Mouse (Mus musculus) hindbrain, embryonic 15.5 days (tissue): ENCODE results near the gene Mfsd5. TPM values are rescaled to one million over a fixed set of nuclear protein-coding genes. Genes with fewer than 3 reads are reported as not detected.

Experiments used
- ATAC-seq: fragments of 200-750 bp; cut with Nextera tagmentation; 2 replicates; pipeline ENCODE4 v1.8.0; 2017; ENCODE audit warnings: low read depth, moderate number of reproducible peaks, moderate TSS enrichment; ENCODE audit not compliant: low FRiP score
- H3K27ac ChIP-seq: fragments of 300-500 bp; sonication (generic); replicated peaks from 2 replicates; pipeline ENCODE4 v1.5.1; 2015; ENCODE audit warnings: mild to moderate bottlenecking, inconsistent platforms
- H3K27me3 ChIP-seq: fragments of 300-500 bp; sonication (generic); 2 replicates; pipeline ENCODE4 v1.6.1; 2015; ENCODE audit warnings: control low read depth, inconsistent platforms
- H3K36me3 ChIP-seq: fragments of 300-500 bp; sonication (generic); 2 replicates; pipeline ENCODE4 v1.6.1; 2015; ENCODE audit warnings: control low read depth, inconsistent platforms
- H3K4me1 ChIP-seq: fragments of 300-500 bp; sonication (generic); replicated peaks from 2 replicates; pipeline ENCODE4 v1.6.1; 2015; ENCODE audit warnings: control low read depth, inconsistent platforms
- H3K4me2 ChIP-seq: fragments of 300-500 bp; sonication (generic); 2 replicates; pipeline ENCODE4 v1.6.1; 2015; ENCODE audit warnings: moderate library complexity, mild to moderate bottlenecking, inconsistent platforms
- H3K4me3 ChIP-seq: fragments of 300-500 bp; sonication (generic); 2 replicates; pipeline ENCODE4 v1.5.1; 2015; ENCODE audit warnings: mild to moderate bottlenecking, inconsistent platforms
- H3K9ac ChIP-seq: fragments of 300-500 bp; sonication (generic); 2 replicates; pipeline ENCODE4 v1.6.1; 2015; ENCODE audit warnings: inconsistent platforms
- H3K9me3 ChIP-seq: fragments of 300-500 bp; sonication (generic); 2 replicates; pipeline ENCODE4 v1.6.1; 2016; ENCODE audit warnings: control low read depth, inconsistent platforms
- WGBS: fragments of 180-500 bp; shearing (Covaris S2); methylation state at CpG from one replicate; pipeline ENCODE4 v1.1.7; 2015; 5-methylcytosine and 5-hydroxymethylcytosine counted together
- polyA plus RNA-seq: library from polyadenylated mRNA; unstranded; fragments of >200 nt; fragmentation: Nextera tagmentation; extraction: Ambion mirVana; gene quantifications from 2 replicates; pipeline ENCODE4 v1.2.1, GENCODE M21; 2015

The Mfsd5 gene
- polyA plus RNA-seq, 1 experiment from 2014 or later, result 63.5 TPM

GRCm38 (mm10) chr15:102250521-102250920 is 28.7 kb upstream of the Mfsd5 start:
- no peak overlapping the region for H3K9ac ChIP-seq
- no peak overlapping the region for H3K4me2 ChIP-seq
- peaks cover 42% of the 10 kb centered on the region for H3K27me3 ChIP-seq
- no peaks in the 10 kb centered on the region for H3K9me3 ChIP-seq
- H3K4me3 ChIP-seq, result no peak overlapping the region
- H3K27ac ChIP-seq, result no peak overlapping the region
- no peaks in the 10 kb centered on the region for H3K36me3 ChIP-seq
- 55% methylated on average over 5 of the region's 5 CpGs for WGBS
- H3K4me1 ChIP-seq, result peaks cover 27% of the 10 kb centered on the region
- ATAC-seq, result no peak

GRCm38 (mm10) chr15:102255547-102256255 is 23.6 kb upstream of the Mfsd5 start:
- no peak overlapping the region for H3K4me2 ChIP-seq
- H3K9me3 ChIP-seq, result no peaks in the 10 kb centered on the region
- WGBS, result 49% methylated on average over 14 of the region's 14 CpGs
- no peak for ATAC-seq
- no peak overlapping the region for H3K4me3 ChIP-seq
- H3K4me1 ChIP-seq, result peaks cover 23% of the 10 kb centered on the region
- peaks cover 45% of the 10 kb centered on the region for H3K27me3 ChIP-seq
- no peaks in the 10 kb centered on the region for H3K36me3 ChIP-seq
- no peak overlapping the region for H3K9ac ChIP-seq
- no peak overlapping the region for H3K27ac ChIP-seq

GRCm38 (mm10) chr15:102256431-102257201 is 22.6 kb upstream of the Mfsd5 start:
- ATAC-seq, result no peak
- H3K9ac ChIP-seq, result peak overlapping the region; percentile 51
- H3K4me3 ChIP-seq, result peak overlapping the region; percentile 53
- H3K9me3 ChIP-seq, result no peaks in the 10 kb centered on the region
- peaks cover 23% of the 10 kb centered on the region for H3K4me1 ChIP-seq
- H3K36me3 ChIP-seq, result no peaks in the 10 kb centered on the region
- H3K27ac ChIP-seq, result no peak overlapping the region
- H3K27me3 ChIP-seq, result peaks cover 45% of the 10 kb centered on the region
- H3K4me2 ChIP-seq, result peak overlapping the region; percentile 93
- 7% methylated on average over 22 of the region's 22 CpGs for WGBS

- peak within 1 kb of the TSS; percentile 53 for H3K4me3 ChIP-seq
- 0 out of 2 replicates have a peak within 1 kb of the TSS, but pooled peaks have one; percentile 10 for H3K27ac ChIP-seq
- H3K9me3 ChIP-seq, result no peaks in the 10 kb centered on the region
- peaks cover 23% of the 10 kb centered on the region for H3K4me1 ChIP-seq
- H3K4me2 ChIP-seq, result peak within 1 kb of the TSS; percentile 93
- peak within 1 kb of the TSS; percentile 51 for H3K9ac ChIP-seq
- 1% methylated on average over 36 of the region's 46 CpGs for WGBS
- ATAC-seq, result peak; percentile 44; the same call in 1 of the 2 replicates
- peaks cover 41% of the 10 kb centered on the region for H3K27me3 ChIP-seq
- no peaks in the 10 kb centered on the region for H3K36me3 ChIP-seq
Measured at GRCm38 (mm10) chr15:102257202-102258075, 21.8 kb upstream of the Mfsd5 start, which contains the start of gene Rarg. Gene Rarg, minus strand, starts transcription at chr15:102257517.

- H3K4me1 ChIP-seq, result peaks cover 23% of the 10 kb centered on the region
- no peak for ATAC-seq
- peak overlapping the region; percentile 53 for H3K4me3 ChIP-seq
- no peaks in the 10 kb centered on the region for H3K36me3 ChIP-seq
- no peaks in the 10 kb centered on the region for H3K9me3 ChIP-seq
- peaks cover 42% of the 10 kb centered on the region for H3K27me3 ChIP-seq
- no peak overlapping the region for H3K27ac ChIP-seq
- H3K4me2 ChIP-seq, result peak overlapping the region; percentile 93
- H3K9ac ChIP-seq, result no peak overlapping the region
- WGBS, result 8% methylated on average over 12 of the region's 12 CpGs
Measured at GRCm38 (mm10) chr15:102258076-102258470, 21.2 kb upstream of the Mfsd5 start.

GRCm38 (mm10) chr15:102258581-102259253 is 20.5 kb upstream of the Mfsd5 start:
- Histone ChIP-seq H3K4me1 (peaks cover 23% of the 10 kb centered on the region), H3K4me2 (peak overlapping the region; percentile 93; the same call in 1 of the 2 replicates), H3K9me3 (no peaks in the 10 kb centered on the region), H3K36me3 (no peaks in the 10 kb centered on the region), H3K4me3 (no peak overlapping the region), H3K9ac (no peak overlapping the region), H3K27ac (no peak overlapping the region), H3K27me3 (peaks cover 42% of the 10 kb centered on the region)
- 12% methylated on average over 11 of the region's 11 CpGs for WGBS
- no peak for ATAC-seq

GRCm38 (mm10) chr15:102262582-102262981 is 16.7 kb upstream of the Mfsd5 start:
- ATAC-seq, result no peak
- no peak overlapping the region for H3K4me2 ChIP-seq
- peaks cover 26% of the 10 kb centered on the region for H3K27me3 ChIP-seq
- H3K27ac ChIP-seq, result no peak overlapping the region
- H3K9me3 ChIP-seq, result no peaks in the 10 kb centered on the region
- H3K36me3 ChIP-seq, result no peaks in the 10 kb centered on the region
- H3K9ac ChIP-seq, result no peak overlapping the region
- H3K4me3 ChIP-seq, result no peak overlapping the region
- WGBS, result 42% methylated on average over 7 of the region's 7 CpGs
- peaks cover 13% of the 10 kb centered on the region for H3K4me1 ChIP-seq

GRCm38 (mm10) chr15:102263037-102263436 is 16.2 kb upstream of the Mfsd5 start:
- no peak overlapping the region for H3K4me3 ChIP-seq
- peaks cover 22% of the 10 kb centered on the region for H3K27me3 ChIP-seq
- peaks cover 8% of the 10 kb centered on the region for H3K4me1 ChIP-seq
- no peak for ATAC-seq
- H3K9me3 ChIP-seq, result no peaks in the 10 kb centered on the region
- no peaks in the 10 kb centered on the region for H3K36me3 ChIP-seq
- no peak overlapping the region for H3K27ac ChIP-seq
- H3K4me2 ChIP-seq, result no peak overlapping the region
- H3K9ac ChIP-seq, result no peak overlapping the region
- WGBS, result 68% methylated on average over 2 of the region's 2 CpGs

GRCm38 (mm10) chr15:102265548-102265947 is 13.7 kb upstream of the Mfsd5 start:
- H3K9me3 ChIP-seq, result no peaks in the 10 kb centered on the region
- ATAC-seq, result no peak
- no peak overlapping the region for H3K4me2 ChIP-seq
- H3K27me3 ChIP-seq, result peaks cover 19% of the 10 kb centered on the region; the same call in 1 of the 2 replicates
- H3K27ac ChIP-seq, result no peak overlapping the region
- 94% methylated on average over 5 of the region's 5 CpGs for WGBS
- no peaks in the 10 kb centered on the region for H3K36me3 ChIP-seq
- no peaks in the 10 kb centered on the region for H3K4me1 ChIP-seq
- H3K4me3 ChIP-seq, result no peak overlapping the region
- H3K9ac ChIP-seq, result no peak overlapping the region

GRCm38 (mm10) chr15:102270274-102270960 is 8.8 kb upstream of the Mfsd5 start, which contains the start of gene Gm9918:
Gene Gm9918, plus strand, starts transcription at chr15:102270563.
- H3K4me2 ChIP-seq, result peak within 1 kb of the TSS; percentile 11; the same call in 1 of the 2 replicates
- H3K27ac ChIP-seq, result no peak within 1 kb of the TSS
- no peak within 1 kb of the TSS for H3K9ac ChIP-seq
- peaks cover 22% of the 10 kb centered on the region; the same call in 1 of the 2 replicates for H3K27me3 ChIP-seq
- no peaks in the 10 kb centered on the region for H3K9me3 ChIP-seq
- no peak for ATAC-seq
- H3K36me3 ChIP-seq, result no peaks in the 10 kb centered on the region
- 12% methylated on average over 21 of the region's 21 CpGs for WGBS
- no peaks in the 10 kb centered on the region; the same call in 1 of the 2 replicates for H3K4me1 ChIP-seq
- H3K4me3 ChIP-seq, result no peak within 1 kb of the TSS
